Mouse (Mus musculus): ENCODE measurements at regions not wholly inside any gene's neighbourhood (a gene's known extent, or its start where the extent isn't known, plus 50 kb on each side); places are given as distances from the start of the nearest gene placed in this dataset.

GRCm38 (mm10) chr13:99096837-99097236 lies 87.8 kb upstream of the Zfp366 start:
- H3K9ac ChIP-seq = no peak overlapping the region
- peaks cover 8% of the 10 kb centered on the region; the same call in 1 of the 2 replicates for H3K27me3 ChIP-seq (replicated peaks)
- no peaks in the 10 kb centered on the region for H3K36me3 ChIP-seq
- H3K4me2 ChIP-seq = no peak overlapping the region
- peaks cover 11% of the 10 kb centered on the region for H3K4me1 ChIP-seq (replicated peaks)
- WGBS = 91% methylated on average over 6 of the region's 6 CpGs
- no peak overlapping the region for H3K27ac ChIP-seq (ENCODE audit: poor library complexity, severe bottlenecking)
- no peak overlapping the region for H3K4me3 ChIP-seq
- no peaks in the 10 kb centered on the region for H3K9me3 ChIP-seq (replicated peaks)
- ATAC-seq (ENCODE audit: insufficient number of reproducible peaks, low FRiP score) = no peak

GRCm38 (mm10) chr13:99095006-99095405 lies 89.6 kb upstream of the Zfp366 start:
- H3K27ac ChIP-seq (ENCODE audit: poor library complexity, severe bottlenecking) = no peak overlapping the region

GRCm38 (mm10) chr13:99094221-99094620 lies 90.4 kb upstream of the Zfp366 start:
- 0 out of 2 replicates have a peak, but pooled peaks cover 3% of the 10 kb centered on the region for H3K27me3 ChIP-seq (replicated peaks)
- H3K4me2 ChIP-seq = no peak overlapping the region
- H3K4me1 ChIP-seq (replicated peaks) = peaks cover 15% of the 10 kb centered on the region
- no peak for ATAC-seq (ENCODE audit: insufficient number of reproducible peaks, low FRiP score)
- no peaks in the 10 kb centered on the region for H3K9me3 ChIP-seq (replicated peaks)
- H3K4me3 ChIP-seq = no peak overlapping the region
- no peak overlapping the region for H3K9ac ChIP-seq
- 90% methylated on average over 5 of the region's 5 CpGs for WGBS
- no peak overlapping the region for H3K27ac ChIP-seq (ENCODE audit: poor library complexity, severe bottlenecking)
- H3K36me3 ChIP-seq = no peaks in the 10 kb centered on the region

More at GRCm38 (mm10) chr13:99095006-99095405, 89.6 kb upstream of the Zfp366 start:
- Histone ChIP-seq H3K4me1 (replicated peaks) (peaks cover 15% of the 10 kb centered on the region), H3K4me3 (no peak overlapping the region), H3K9ac (no peak overlapping the region), H3K4me2 (no peak overlapping the region), H3K9me3 (replicated peaks) (no peaks in the 10 kb centered on the region), H3K36me3 (no peaks in the 10 kb centered on the region), H3K27me3 (replicated peaks) (0 out of 2 replicates have a peak, but pooled peaks cover 6% of the 10 kb centered on the region)
- 82% methylated on average over 5 of the region's 5 CpGs for WGBS
- no peak for ATAC-seq (ENCODE audit: insufficient number of reproducible peaks, low FRiP score)

- Histone ChIP-seq H3K4me2 (no peak overlapping the region), H3K27me3 (replicated peaks) (no peaks in the 10 kb centered on the region), H3K9me3 (replicated peaks) (no peaks in the 10 kb centered on the region), H3K4me3 (no peak overlapping the region), H3K9ac (no peak overlapping the region), H3K27ac (ENCODE audit: poor library complexity, severe bottlenecking) (no peak overlapping the region), H3K36me3 (no peaks in the 10 kb centered on the region), H3K4me1 (replicated peaks) (peaks cover 15% of the 10 kb centered on the region)
- peak; percentile 69; the same call in 1 of the 2 replicates for ATAC-seq (ENCODE audit: insufficient number of reproducible peaks, low FRiP score)
- 13% methylated on average over 9 of the region's 9 CpGs for WGBS
Observed at GRCm38 (mm10) chr13:99093269-99093668, 91.4 kb upstream of the Zfp366 start.

- Histone ChIP-seq H3K27ac (ENCODE audit: poor library complexity, severe bottlenecking) (no peak overlapping the region), H3K9ac (no peak overlapping the region), H3K36me3 (no peaks in the 10 kb centered on the region), H3K4me2 (peak overlapping the region; percentile 22; the same call in 1 of the 2 replicates), H3K4me3 (no peak overlapping the region), H3K4me1 (replicated peaks) (peaks cover 18% of the 10 kb centered on the region), H3K27me3 (replicated peaks) (no peaks in the 10 kb centered on the region), H3K9me3 (replicated peaks) (no peaks in the 10 kb centered on the region)
- 28% methylated on average over 14 of the region's 14 CpGs for WGBS
- no peak for ATAC-seq (ENCODE audit: insufficient number of reproducible peaks, low FRiP score)
Observed at GRCm38 (mm10) chr13:99092279-99092930, 92.2 kb upstream of the Zfp366 start.

GRCm38 (mm10) chr13:99091562-99092278 lies 92.9 kb upstream of the Zfp366 start:
- no peak overlapping the region for H3K4me3 ChIP-seq
- no peaks in the 10 kb centered on the region for H3K9me3 ChIP-seq (replicated peaks)
- WGBS = 64% methylated on average over 7 of the region's 7 CpGs
- no peak overlapping the region for H3K9ac ChIP-seq
- peaks cover 18% of the 10 kb centered on the region for H3K4me1 ChIP-seq (replicated peaks)
- no peaks in the 10 kb centered on the region for H3K27me3 ChIP-seq (replicated peaks)
- no peak overlapping the region for H3K4me2 ChIP-seq
- H3K27ac ChIP-seq (ENCODE audit: poor library complexity, severe bottlenecking) = no peak overlapping the region
- no peak for ATAC-seq (ENCODE audit: insufficient number of reproducible peaks, low FRiP score)
- no peaks in the 10 kb centered on the region for H3K36me3 ChIP-seq

GRCm38 (mm10) chr13:99090361-99090760 lies 94.3 kb upstream of the Zfp366 start:
- Histone ChIP-seq H3K4me2 (no peak overlapping the region), H3K27me3 (replicated peaks) (no peaks in the 10 kb centered on the region), H3K9me3 (replicated peaks) (no peaks in the 10 kb centered on the region), H3K27ac (ENCODE audit: poor library complexity, severe bottlenecking) (no peak overlapping the region), H3K4me1 (replicated peaks) (peaks cover 18% of the 10 kb centered on the region), H3K4me3 (no peak overlapping the region), H3K9ac (no peak overlapping the region), H3K36me3 (no peaks in the 10 kb centered on the region)
- WGBS = 87% methylated on average over 3 of the region's 3 CpGs
- no peak for ATAC-seq (ENCODE audit: insufficient number of reproducible peaks, low FRiP score)

GRCm38 (mm10) chr13:99088285-99088684 lies 96.3 kb upstream of the Zfp366 start:
- no peak overlapping the region for H3K27ac ChIP-seq (ENCODE audit: poor library complexity, severe bottlenecking)
- H3K9me3 ChIP-seq (replicated peaks) = no peaks in the 10 kb centered on the region
- H3K9ac ChIP-seq = no peak overlapping the region
- WGBS = 83% methylated on average over 4 of the region's 4 CpGs
- no peak for ATAC-seq (ENCODE audit: insufficient number of reproducible peaks, low FRiP score)
- peaks cover 15% of the 10 kb centered on the region for H3K4me1 ChIP-seq (replicated peaks)
- no peak overlapping the region for H3K4me2 ChIP-seq
- H3K27me3 ChIP-seq (replicated peaks) = no peaks in the 10 kb centered on the region
- no peak overlapping the region for H3K4me3 ChIP-seq
- H3K36me3 ChIP-seq = no peaks in the 10 kb centered on the region

GRCm38 (mm10) chr13:99079331-99079761 lies 95.0 kb upstream of the 1700024P04Rik start:
- 85% methylated on average over 8 of the region's 8 CpGs for whole genome bisulfite sequencing

GRCm38 (mm10) chr13:99078643-99079042 lies 94.3 kb upstream of the 1700024P04Rik start:
- Histone ChIP-seq H3K27ac (ENCODE audit: poor library complexity, severe bottlenecking) (no peak overlapping the region), H3K27me3 (replicated peaks) (no peaks in the 10 kb centered on the region), H3K9ac (no peak overlapping the region), H3K36me3 (no peaks in the 10 kb centered on the region), H3K4me3 (no peak overlapping the region), H3K4me2 (no peak overlapping the region), H3K9me3 (replicated peaks) (no peaks in the 10 kb centered on the region; the same call in 1 of the 2 replicates), H3K4me1 (replicated peaks) (peaks cover 5% of the 10 kb centered on the region; the same call in 1 of the 2 replicates)
- WGBS = 78% methylated on average over 10 of the region's 10 CpGs
- ATAC-seq (ENCODE audit: insufficient number of reproducible peaks, low FRiP score) = no peak

More at GRCm38 (mm10) chr13:99079331-99079761, 95.0 kb upstream of the 1700024P04Rik start:
- H3K9ac ChIP-seq = no peak overlapping the region
- H3K36me3 ChIP-seq = no peaks in the 10 kb centered on the region
- H3K27ac ChIP-seq (ENCODE audit: poor library complexity, severe bottlenecking) = no peak overlapping the region
- H3K4me2 ChIP-seq = no peak overlapping the region
- no peak for ATAC-seq (ENCODE audit: insufficient number of reproducible peaks, low FRiP score)
- H3K4me3 ChIP-seq = no peak overlapping the region
- H3K27me3 ChIP-seq (replicated peaks) = no peaks in the 10 kb centered on the region
- H3K4me1 ChIP-seq (replicated peaks) = peaks cover 5% of the 10 kb centered on the region; the same call in 1 of the 2 replicates
- H3K9me3 ChIP-seq (replicated peaks) = no peaks in the 10 kb centered on the region; the same call in 1 of the 2 replicates

GRCm38 (mm10) chr13:99077039-99077749 lies 92.8 kb upstream of the 1700024P04Rik start:
- no peaks in the 10 kb centered on the region for H3K4me1 ChIP-seq (replicated peaks)
- H3K9me3 ChIP-seq (replicated peaks) = no peaks in the 10 kb centered on the region; the same call in 1 of the 2 replicates
- no peaks in the 10 kb centered on the region for H3K27me3 ChIP-seq (replicated peaks)
- H3K9ac ChIP-seq = no peak overlapping the region
- no peak overlapping the region for H3K4me2 ChIP-seq
- H3K36me3 ChIP-seq = no peaks in the 10 kb centered on the region
- no peak overlapping the region for H3K27ac ChIP-seq (ENCODE audit: poor library complexity, severe bottlenecking)
- no peak overlapping the region for H3K4me3 ChIP-seq
- no peak for ATAC-seq (ENCODE audit: insufficient number of reproducible peaks, low FRiP score)
- 41% methylated on average over 6 of the region's 6 CpGs for WGBS
